Mouse (Mus musculus) testis, adult 2 months (tissue): Measurements from ENCODE around the gene Kcnab1.

ENCODE experiments used
- CTCF ChIP-seq: fragments of 200-500 bp; IDR thresholded peaks from 2 replicates; pipeline ENCODE4 v1.5.1; 2012; ENCODE audit warnings: low read depth, mild to moderate bottlenecking, inconsistent platforms, low read length, moderate library complexity; ENCODE audit not compliant: control insufficient read depth, insufficient read depth, insufficient replicate concordance
- POLR2A ChIP-seq: fragments of 200-500 bp; IDR thresholded peaks from 2 replicates; pipeline ENCODE4 v1.6.1; 2012; ENCODE audit warnings: low read depth, mild to moderate bottlenecking, inconsistent platforms, low read length, moderate library complexity; ENCODE audit not compliant: control insufficient read depth

DNA sequence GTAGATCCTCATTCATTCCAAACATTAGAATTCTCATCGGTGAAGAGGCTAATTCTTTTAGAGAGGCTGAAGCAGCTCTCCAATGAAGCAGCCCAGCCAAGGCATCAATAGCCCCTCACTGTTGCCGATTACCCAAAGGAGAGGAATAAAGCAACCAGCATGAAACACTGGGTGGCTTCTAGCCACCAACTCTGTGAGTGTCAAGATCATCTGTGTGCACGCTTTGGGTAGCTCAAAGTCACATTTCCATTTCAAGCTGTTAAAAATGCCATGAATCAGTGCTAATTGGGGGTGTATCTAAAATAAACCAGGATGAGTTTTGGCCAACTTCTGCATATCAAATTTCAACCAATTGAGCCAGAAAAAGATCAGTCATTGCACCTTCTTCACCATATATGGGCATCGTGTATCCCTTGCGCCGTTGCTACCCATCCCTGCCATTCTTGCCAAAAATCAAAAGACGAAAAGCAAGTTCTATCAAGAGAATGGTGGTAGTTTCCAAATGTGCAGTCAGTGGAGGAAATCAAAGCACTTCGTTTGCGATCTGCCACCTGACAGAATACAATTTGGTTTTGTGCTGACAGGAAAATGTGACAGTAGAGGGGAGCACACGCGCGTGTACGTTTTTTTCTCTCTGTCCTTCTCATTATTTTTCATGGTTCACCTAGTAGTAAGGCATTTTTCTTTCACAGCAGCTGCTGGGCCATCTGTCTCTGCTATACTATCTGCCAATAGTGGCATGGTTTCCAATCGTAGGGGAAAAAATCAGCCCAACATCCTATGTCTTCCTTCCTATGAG, 213.0 kb downstream of the Kcnab1 start:
- no peak for TF ChIP-seq POLR2A
- TF ChIP-seq CTCF = no peak
